Mouse (Mus musculus): ENCODE measurements around the gene Nmrk1. TPM values are rescaled to one million over a fixed set of nuclear protein-coding genes. Genes with fewer than 3 reads are reported as not detected.

Nmrk1 gene
- total RNA-seq, 1 experiment from 2014 or later = 4.0 TPM

- no peak for ATAC-seq (replicated peaks; ENCODE audit: low read depth, poor library complexity, severe bottlenecking)
These were observed 61.0 kb downstream of the Nmrk1 start for GRCm38 (mm10) chr19:18692768-18693167.

- ATAC-seq (replicated peaks; ENCODE audit: low read depth, poor library complexity, severe bottlenecking) = no peak
These were observed 63.4 kb downstream of the Nmrk1 start for GRCm38 (mm10) chr19:18695116-18695515.

GRCm38 (mm10) chr19:18695552-18695951 is 63.8 kb downstream of the Nmrk1 start:
- no peak for ATAC-seq (replicated peaks; ENCODE audit: low read depth, poor library complexity, severe bottlenecking)

Other genes with a start within 250 kb of the Nmrk1 start
- 99.8 and 109 TPM in 2 replicates for gene Ostf1, start 127 bp upstream of the Nmrk1 start, total RNA-seq (2017)
- gene Carnmt1, start 38.8 kb downstream of the Nmrk1 start, total RNA-seq (2017) = 37.3 and 44.7 TPM in 2 replicates
- 21.9 and 27.0 TPM in 2 replicates for gene D030056L22Rik, start 81.2 kb downstream of the Nmrk1 start, total RNA-seq (2017)
- gene Trpm6, start 118.0 kb downstream of the Nmrk1 start, total RNA-seq (2017) = 0.53 TPM in 1 of 2 replicates, not detected in the other